Mouse (Mus musculus): ENCODE measurements around the gene Iqce. TPM values are rescaled to one million over a fixed set of nuclear protein-coding genes. Genes with fewer than 3 reads are reported as not detected.

The Iqce gene
- polyA plus RNA-seq, 1 experiment = 7.5 TPM

DNA sequence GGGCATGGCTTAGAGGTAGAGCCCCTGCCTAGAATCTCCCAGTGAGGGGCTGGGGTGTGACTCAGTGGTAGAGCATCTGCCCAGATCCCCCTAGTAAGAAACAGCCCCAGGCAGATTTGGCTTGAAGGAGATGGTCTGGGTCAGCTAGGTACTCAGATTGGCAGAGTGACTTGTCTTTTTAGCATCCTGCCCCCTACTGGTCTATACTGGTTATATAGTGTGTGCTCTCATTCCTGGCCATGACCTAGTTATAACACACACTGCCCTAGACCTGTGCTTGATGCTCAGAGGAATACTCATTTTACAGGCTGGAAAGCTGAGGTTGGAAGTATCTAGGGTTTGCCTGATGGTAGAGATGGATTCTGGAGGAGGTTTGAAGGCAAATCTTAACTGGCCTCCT lies 39.7 kb upstream of the Iqce start:
- no peaks in the 10 kb centered on the region for H3K36me3 ChIP-seq (ENCODE audit: control insufficient read depth, insufficient read depth)
- H3ac ChIP-seq (ENCODE audit: control insufficient read depth, insufficient read length, low read depth) = no peak overlapping the region
- TF ChIP-seq MYOD1 (IDR thresholded peaks at IDR 0.05; ENCODE audit: control insufficient read depth, insufficient read length, low read depth) (no peak), MAX (IDR thresholded peaks at IDR 0.05) (no peak), USF1 (IDR thresholded peaks at IDR 0.05; ENCODE audit: low read depth) (no peak), CTCF (IDR thresholded peaks at IDR 0.05; ENCODE audit: control insufficient read depth, insufficient read depth, insufficient read length) (no peak), MYOG (IDR thresholded peaks at IDR 0.05; ENCODE audit: control insufficient read depth, extremely low read depth, insufficient read length) (no peak), FOSL1 (IDR thresholded peaks at IDR 0.05; ENCODE audit: insufficient read depth, low read length, poor library complexity, severe bottlenecking) (no peak), CEBPB (IDR thresholded peaks at IDR 0.05; ENCODE audit: low read depth) (no peak)

GRCm38 (mm10) chr5:140741040-140741439 lies 38.9 kb upstream of the Iqce start:
- H3K79me2 ChIP-seq (ENCODE audit: control insufficient read depth, insufficient read depth) = no peaks in the 10 kb centered on the region
- H3K36me3 ChIP-seq (ENCODE audit: control insufficient read depth, insufficient read depth) = no peaks in the 10 kb centered on the region
- TF ChIP-seq MYOG (IDR thresholded peaks at IDR 0.05; ENCODE audit: control insufficient read depth, extremely low read depth, insufficient read length) = no peak
- TF ChIP-seq FOSL1 (IDR thresholded peaks at IDR 0.05; ENCODE audit: insufficient read depth, low read length, poor library complexity, severe bottlenecking) = no peak
- TF ChIP-seq CEBPB (IDR thresholded peaks at IDR 0.05; ENCODE audit: low read depth) = no peak
- TF ChIP-seq CTCF (IDR thresholded peaks at IDR 0.05; ENCODE audit: control insufficient read depth, insufficient read depth, insufficient read length) = no peak
- TF ChIP-seq MYOD1 (IDR thresholded peaks at IDR 0.05; ENCODE audit: control insufficient read depth, insufficient read length, low read depth) = no peak
- TF ChIP-seq MAX (IDR thresholded peaks at IDR 0.05) = no peak
- no peak for TF ChIP-seq USF1 (IDR thresholded peaks at IDR 0.05; ENCODE audit: low read depth)
- no peak overlapping the region for H3ac ChIP-seq (ENCODE audit: control insufficient read depth, insufficient read length, low read depth)
- no peaks in the 10 kb centered on the region for H3K79me3 ChIP-seq (ENCODE audit: low read depth)
- H3K27me3 ChIP-seq (ENCODE audit: control insufficient read depth, insufficient read depth, insufficient read length) = peaks cover 16% of the 10 kb centered on the region
- H3K4me3 ChIP-seq (ENCODE audit: insufficient read depth, poor library complexity, severe bottlenecking) = no peak overlapping the region

More for the DNA sequence above, 39.7 kb upstream of the Iqce start:
- Histone ChIP-seq H3K79me2 (ENCODE audit: control insufficient read depth, insufficient read depth) (no peaks in the 10 kb centered on the region), H3K4me3 (ENCODE audit: insufficient read depth, poor library complexity, severe bottlenecking) (no peak overlapping the region), H3K27me3 (ENCODE audit: control insufficient read depth, insufficient read depth, insufficient read length) (peaks cover 14% of the 10 kb centered on the region), H3K79me3 (ENCODE audit: low read depth) (no peaks in the 10 kb centered on the region)

GRCm38 (mm10) chr5:140739813-140740212 lies 37.6 kb upstream of the Iqce start:
- no peaks in the 10 kb centered on the region for H3K79me3 ChIP-seq (ENCODE audit: low read depth)
- TF ChIP-seq CEBPB (IDR thresholded peaks at IDR 0.05; ENCODE audit: low read depth) (no peak), FOSL1 (IDR thresholded peaks at IDR 0.05; ENCODE audit: insufficient read depth, low read length, poor library complexity, severe bottlenecking) (no peak), MAX (IDR thresholded peaks at IDR 0.05) (no peak), USF1 (IDR thresholded peaks at IDR 0.05; ENCODE audit: low read depth) (no peak), MYOG (IDR thresholded peaks at IDR 0.05; ENCODE audit: control insufficient read depth, extremely low read depth, insufficient read length) (no peak), CTCF (IDR thresholded peaks at IDR 0.05; ENCODE audit: control insufficient read depth, insufficient read depth, insufficient read length) (no peak), MYOD1 (IDR thresholded peaks at IDR 0.05; ENCODE audit: control insufficient read depth, insufficient read length, low read depth) (no peak)
- H3ac ChIP-seq (ENCODE audit: control insufficient read depth, insufficient read length, low read depth) = no peak overlapping the region
- no peaks in the 10 kb centered on the region for H3K36me3 ChIP-seq (ENCODE audit: control insufficient read depth, insufficient read depth)
- no peak overlapping the region for H3K4me3 ChIP-seq (ENCODE audit: insufficient read depth, poor library complexity, severe bottlenecking)
- H3K27me3 ChIP-seq (ENCODE audit: control insufficient read depth, insufficient read depth, insufficient read length) = peaks cover 24% of the 10 kb centered on the region
- no peaks in the 10 kb centered on the region for H3K79me2 ChIP-seq (ENCODE audit: control insufficient read depth, insufficient read depth)

GRCm38 (mm10) chr5:140736166-140736565 lies 34.0 kb upstream of the Iqce start:
- Histone ChIP-seq H3K4me3 (ENCODE audit: insufficient read depth, poor library complexity, severe bottlenecking) (no peak overlapping the region), H3K27me3 (ENCODE audit: control insufficient read depth, insufficient read depth, insufficient read length) (peaks cover 18% of the 10 kb centered on the region), H3K79me3 (ENCODE audit: low read depth) (no peaks in the 10 kb centered on the region), H3K79me2 (ENCODE audit: control insufficient read depth, insufficient read depth) (no peaks in the 10 kb centered on the region), H3K36me3 (ENCODE audit: control insufficient read depth, insufficient read depth) (no peaks in the 10 kb centered on the region), H3ac (ENCODE audit: control insufficient read depth, insufficient read length, low read depth) (no peak overlapping the region)
- TF ChIP-seq USF1 (IDR thresholded peaks at IDR 0.05; ENCODE audit: low read depth) = no peak
- TF ChIP-seq MAX (IDR thresholded peaks at IDR 0.05) = no peak
- no peak for TF ChIP-seq MYOG (IDR thresholded peaks at IDR 0.05; ENCODE audit: control insufficient read depth, extremely low read depth, insufficient read length)
- no peak for TF ChIP-seq MYOD1 (IDR thresholded peaks at IDR 0.05; ENCODE audit: control insufficient read depth, insufficient read length, low read depth)
- TF ChIP-seq CEBPB (IDR thresholded peaks at IDR 0.05; ENCODE audit: low read depth) = no peak
- TF ChIP-seq CTCF (IDR thresholded peaks at IDR 0.05; ENCODE audit: control insufficient read depth, insufficient read depth, insufficient read length) = no peak
- no peak for TF ChIP-seq FOSL1 (IDR thresholded peaks at IDR 0.05; ENCODE audit: insufficient read depth, low read length, poor library complexity, severe bottlenecking)

DNA sequence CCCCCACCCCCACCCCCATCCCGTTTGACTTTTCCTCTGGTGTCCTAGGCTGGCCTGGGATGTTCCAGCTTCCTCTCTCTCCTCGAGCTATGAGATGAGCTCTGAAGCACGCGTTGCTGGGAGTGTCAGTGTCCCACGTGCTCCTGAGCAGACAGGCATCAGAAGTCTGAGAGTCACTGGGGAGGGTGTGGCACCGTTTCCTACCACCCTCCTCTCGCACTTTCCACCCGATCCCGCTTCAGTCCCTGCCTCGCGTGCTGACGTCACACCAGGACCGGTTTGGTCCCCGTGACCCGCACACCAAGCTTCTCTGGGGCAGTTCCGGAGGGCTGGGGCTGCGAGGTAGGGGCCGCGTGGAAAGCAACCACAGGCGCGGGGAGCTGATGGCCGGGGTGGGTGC lies 33.1 kb upstream of the Iqce start:
- Histone ChIP-seq H3K79me2 (ENCODE audit: control insufficient read depth, insufficient read depth) (no peaks in the 10 kb centered on the region), H3K36me3 (ENCODE audit: control insufficient read depth, insufficient read depth) (no peaks in the 10 kb centered on the region), H3K79me3 (ENCODE audit: low read depth) (no peaks in the 10 kb centered on the region), H3ac (ENCODE audit: control insufficient read depth, insufficient read length, low read depth) (peak overlapping the region; percentile 36), H3K4me3 (ENCODE audit: insufficient read depth, poor library complexity, severe bottlenecking) (no peak overlapping the region), H3K27me3 (ENCODE audit: control insufficient read depth, insufficient read depth, insufficient read length) (peaks cover 18% of the 10 kb centered on the region)
- TF ChIP-seq MYOG (IDR thresholded peaks at IDR 0.05; ENCODE audit: control insufficient read depth, extremely low read depth, insufficient read length) (no peak), CTCF (IDR thresholded peaks at IDR 0.05; ENCODE audit: control insufficient read depth, insufficient read depth, insufficient read length) (no peak), CEBPB (IDR thresholded peaks at IDR 0.05; ENCODE audit: low read depth) (no peak), MAX (IDR thresholded peaks at IDR 0.05) (no peak), FOSL1 (IDR thresholded peaks at IDR 0.05; ENCODE audit: insufficient read depth, low read length, poor library complexity, severe bottlenecking) (no peak), MYOD1 (IDR thresholded peaks at IDR 0.05; ENCODE audit: control insufficient read depth, insufficient read length, low read depth) (no peak), USF1 (IDR thresholded peaks at IDR 0.05; ENCODE audit: low read depth) (no peak)

DNA sequence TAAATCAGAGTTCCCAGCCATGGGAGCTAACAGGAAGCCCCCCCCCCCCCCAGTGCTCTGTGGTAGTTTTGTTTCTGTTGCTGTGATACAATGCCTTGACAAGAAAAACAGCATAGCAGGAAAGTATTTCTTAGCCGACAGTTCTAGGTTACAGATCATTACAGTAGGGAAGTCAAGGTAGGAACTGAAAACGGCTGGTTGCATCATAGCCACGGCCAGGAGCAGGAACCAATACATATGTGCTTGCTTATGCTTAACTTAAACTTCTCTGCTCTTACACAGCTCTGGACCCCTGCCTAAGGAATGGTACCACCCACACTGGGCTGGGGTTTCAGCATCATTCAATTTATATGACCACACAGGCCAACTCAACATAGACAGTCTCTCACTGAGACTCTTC lies 31.2 kb upstream of the Iqce start:
- Histone ChIP-seq H3ac (ENCODE audit: control insufficient read depth, insufficient read length, low read depth) (no peak overlapping the region), H3K4me3 (ENCODE audit: insufficient read depth, poor library complexity, severe bottlenecking) (no peak overlapping the region), H3K27me3 (ENCODE audit: control insufficient read depth, insufficient read depth, insufficient read length) (peaks cover 14% of the 10 kb centered on the region), H3K36me3 (ENCODE audit: control insufficient read depth, insufficient read depth) (no peaks in the 10 kb centered on the region), H3K79me2 (ENCODE audit: control insufficient read depth, insufficient read depth) (no peaks in the 10 kb centered on the region), H3K79me3 (ENCODE audit: low read depth) (no peaks in the 10 kb centered on the region)
- TF ChIP-seq CTCF (IDR thresholded peaks at IDR 0.05; ENCODE audit: control insufficient read depth, insufficient read depth, insufficient read length) = no peak
- no peak for TF ChIP-seq CEBPB (IDR thresholded peaks at IDR 0.05; ENCODE audit: low read depth)
- no peak for TF ChIP-seq MYOG (IDR thresholded peaks at IDR 0.05; ENCODE audit: control insufficient read depth, extremely low read depth, insufficient read length)
- TF ChIP-seq USF1 (IDR thresholded peaks at IDR 0.05; ENCODE audit: low read depth) = no peak
- TF ChIP-seq FOSL1 (IDR thresholded peaks at IDR 0.05; ENCODE audit: insufficient read depth, low read length, poor library complexity, severe bottlenecking) = no peak
- no peak for TF ChIP-seq MAX (IDR thresholded peaks at IDR 0.05)
- no peak for TF ChIP-seq MYOD1 (IDR thresholded peaks at IDR 0.05; ENCODE audit: control insufficient read depth, insufficient read length, low read depth)

All from C2C12 (cell line).